Mouse (Mus musculus): Measurements from ENCODE around the gene Dynlt1b. TPM values are rescaled to one million over a fixed set of nuclear protein-coding genes. Genes with fewer than 3 reads are reported as not detected.
A peak's percentile ranks its signal among the peaks of the same experiment; 100 is the strongest.
"Not testable (repeated sequence)": the region's sequence is repeated elsewhere in the genome, so short reads cannot be mapped to it uniquely, and the experiment has no call there.

The Dynlt1b gene
- 38.4 and 42.7 TPM in 2 replicates for polyA plus RNA-seq (2012; ENCODE audit: insufficient read depth, insufficient read length, missing spikeins)

DNA sequence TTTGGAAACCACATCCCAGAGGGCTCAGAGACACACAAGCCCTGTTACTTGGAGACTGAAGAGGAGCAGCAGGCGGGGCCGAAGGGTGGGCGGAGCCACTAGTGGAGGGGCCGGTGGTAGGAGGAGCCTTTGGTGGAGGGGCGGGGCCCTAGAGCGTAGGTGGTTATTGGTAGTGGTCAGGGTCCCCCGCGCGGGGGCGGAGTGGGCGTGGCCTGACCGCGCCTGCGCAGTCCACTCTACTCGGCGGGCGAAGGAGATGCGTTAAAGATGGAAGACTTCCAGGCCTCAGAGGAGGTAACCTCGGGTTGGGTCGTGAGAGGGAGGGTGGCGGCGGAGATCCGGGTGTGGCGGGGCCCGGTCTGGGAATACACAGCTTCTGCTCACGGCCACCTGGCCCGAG is at the start of gene Dynlt1b:
Dynlt1b (plus strand) TSS at position 168 of the 400 bp plus-strand sequence.
- not testable (repeated sequence) for H3K4me1 ChIP-seq (ENCODE audit: control insufficient read depth, insufficient read depth, insufficient read length, low read length)
- H3K27ac ChIP-seq (replicated peaks; ENCODE audit: low read depth, low read length), result peak within 1 kb of the TSS; percentile 63
- peak within 1 kb of the TSS; percentile 49 for H3K4me3 ChIP-seq (ENCODE audit: insufficient read depth, low read depth, low read length)

DNA sequence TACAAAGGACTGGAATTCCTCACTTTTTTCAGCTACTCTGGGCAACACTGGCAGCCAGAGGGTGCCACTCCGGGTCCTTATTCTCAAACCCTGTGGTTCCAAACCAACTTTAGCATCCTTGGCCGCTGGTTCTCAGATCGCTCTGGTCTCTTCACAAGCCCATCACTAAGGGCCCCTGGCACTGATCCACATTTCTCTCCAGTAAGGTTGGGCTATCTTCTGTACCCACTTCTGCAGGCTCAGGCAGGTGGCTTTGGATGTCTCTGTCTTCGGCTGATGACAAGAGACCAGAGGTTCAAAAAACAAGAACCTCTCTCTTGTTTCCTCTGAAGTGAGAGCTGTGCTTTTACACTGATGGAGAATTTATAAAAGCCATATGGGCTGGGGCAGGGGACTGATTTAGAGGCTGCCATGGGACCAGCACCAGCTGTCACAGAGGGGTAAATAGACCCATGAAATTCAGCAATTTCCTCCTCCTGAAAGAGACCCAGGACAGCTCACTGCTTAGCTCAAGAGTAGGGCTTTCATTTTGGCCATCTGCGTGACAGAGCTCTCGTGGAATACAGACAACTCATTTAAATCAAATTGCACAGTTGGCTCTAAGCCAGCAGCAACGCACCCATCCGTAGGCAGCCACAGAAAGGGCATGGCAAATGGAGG is 49.6 kb upstream of the Dynlt1b start:
- H3K27ac ChIP-seq (replicated peaks; ENCODE audit: low read depth, low read length); H3K4me1 ChIP-seq (ENCODE audit: control insufficient read depth, insufficient read depth, insufficient read length, low read length); H3K4me3 ChIP-seq (ENCODE audit: insufficient read depth, low read depth, low read length): not testable (repeated sequence)

DNA sequence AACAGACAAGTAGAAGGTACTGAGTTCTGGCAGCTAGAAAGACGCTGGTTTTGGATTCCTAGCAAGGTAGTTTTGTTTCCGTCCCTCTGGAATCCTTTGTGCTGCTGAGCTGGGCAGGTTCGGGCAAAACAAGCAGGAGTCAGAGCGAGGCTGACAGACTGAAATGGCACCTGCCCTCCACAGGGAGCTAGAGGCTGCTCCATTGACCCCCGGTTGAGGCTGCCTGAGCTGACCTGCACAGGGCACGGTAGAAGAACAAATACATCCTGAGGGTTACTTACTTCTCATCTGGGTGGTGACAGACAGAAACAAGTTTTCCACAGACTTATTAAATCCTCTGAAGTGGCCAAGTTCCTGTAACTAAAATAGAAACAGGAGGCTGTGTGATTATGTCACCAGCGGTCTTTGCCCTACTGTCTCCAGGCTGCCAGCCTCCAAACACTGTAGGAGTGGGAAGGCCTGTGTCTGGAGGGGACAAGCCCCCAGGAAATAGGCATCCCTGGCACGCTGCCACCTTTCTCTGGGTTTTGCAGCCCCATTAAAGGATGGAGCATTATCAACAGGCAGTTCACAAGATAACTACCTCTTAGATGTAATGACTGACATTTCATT is 48.7 kb upstream of the Dynlt1b start:
- H3K4me3 ChIP-seq (ENCODE audit: insufficient read depth, low read depth, low read length); H3K4me1 ChIP-seq (ENCODE audit: control insufficient read depth, insufficient read depth, insufficient read length, low read length); H3K27ac ChIP-seq (replicated peaks; ENCODE audit: low read depth, low read length): not testable (repeated sequence)

DNA sequence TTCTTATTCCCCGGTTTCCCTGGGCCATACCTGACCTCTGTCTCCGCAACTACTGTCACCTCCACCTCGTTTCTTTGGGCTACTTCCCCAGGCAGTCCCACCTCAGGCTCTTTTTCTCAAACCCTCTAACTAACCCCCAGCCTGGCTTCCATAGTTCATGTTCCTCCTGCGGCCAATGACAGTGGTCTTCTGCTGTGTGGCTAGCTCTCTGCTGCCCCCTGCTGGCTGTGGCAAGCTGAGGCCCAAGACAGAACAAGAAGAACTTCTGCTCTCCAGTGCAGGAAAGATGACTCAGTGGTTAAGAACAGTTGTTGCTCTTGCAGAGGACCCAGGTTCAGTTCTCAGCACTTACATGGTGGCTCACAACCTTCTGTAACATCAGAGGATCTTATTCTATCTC is 43.0 kb upstream of the Dynlt1b start:
- H3K4me3 ChIP-seq (ENCODE audit: insufficient read depth, low read depth, low read length); H3K27ac ChIP-seq (replicated peaks; ENCODE audit: low read depth, low read length); H3K4me1 ChIP-seq (ENCODE audit: control insufficient read depth, insufficient read depth, insufficient read length, low read length): not testable (repeated sequence)

DNA sequence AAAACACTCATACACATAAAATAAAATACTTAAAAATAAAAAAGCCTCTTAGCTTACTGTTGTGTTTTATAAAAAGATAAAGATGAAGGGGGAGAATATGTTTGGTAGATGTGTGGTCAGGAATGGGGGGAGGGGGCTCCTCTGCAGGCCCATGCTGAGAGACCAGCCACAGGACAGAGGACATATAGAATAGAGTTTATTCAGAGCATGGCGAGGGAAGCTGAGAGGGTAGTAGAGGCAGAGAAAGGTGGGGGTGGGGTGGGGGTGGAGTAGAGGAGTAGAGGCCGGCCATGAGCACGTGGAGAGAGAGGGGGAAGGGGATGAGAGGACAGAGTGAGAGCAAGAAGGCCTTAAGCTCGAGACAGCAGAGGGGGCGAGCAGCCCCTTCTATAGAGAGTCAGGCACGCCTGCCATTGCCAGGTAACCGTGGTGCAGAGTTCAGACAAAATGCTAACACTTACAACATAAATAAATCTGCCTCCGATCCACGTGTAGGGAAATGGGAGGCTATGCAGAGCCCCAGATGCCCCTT is 42.5 kb upstream of the Dynlt1b start:
- not testable (repeated sequence) for H3K27ac ChIP-seq (replicated peaks; ENCODE audit: low read depth, low read length); H3K4me3 ChIP-seq (ENCODE audit: insufficient read depth, low read depth, low read length); H3K4me1 ChIP-seq (ENCODE audit: control insufficient read depth, insufficient read depth, insufficient read length, low read length)

DNA sequence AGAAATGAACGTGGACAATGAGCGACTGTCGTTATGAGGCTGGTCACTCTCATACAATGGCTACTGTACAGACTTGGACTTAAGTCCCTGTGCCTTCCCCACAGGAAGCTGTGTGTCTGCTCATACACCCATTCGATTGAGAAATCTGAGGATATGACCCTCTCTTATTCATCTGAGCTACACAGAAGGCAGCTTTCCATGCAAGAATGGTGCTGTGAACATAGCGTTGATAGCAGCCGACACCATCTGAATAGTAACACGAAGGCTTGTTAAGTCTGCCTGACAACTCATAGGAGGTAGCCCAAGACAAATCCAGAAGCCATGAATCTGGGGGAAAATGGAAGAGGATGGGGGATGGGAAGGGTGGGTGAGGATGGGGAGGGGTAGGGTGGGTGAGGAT is 40.4 kb upstream of the Dynlt1b start:
- H3K4me1 ChIP-seq (ENCODE audit: control insufficient read depth, insufficient read depth, insufficient read length, low read length); H3K27ac ChIP-seq (replicated peaks; ENCODE audit: low read depth, low read length); H3K4me3 ChIP-seq (ENCODE audit: insufficient read depth, low read depth, low read length): not testable (repeated sequence)

DNA sequence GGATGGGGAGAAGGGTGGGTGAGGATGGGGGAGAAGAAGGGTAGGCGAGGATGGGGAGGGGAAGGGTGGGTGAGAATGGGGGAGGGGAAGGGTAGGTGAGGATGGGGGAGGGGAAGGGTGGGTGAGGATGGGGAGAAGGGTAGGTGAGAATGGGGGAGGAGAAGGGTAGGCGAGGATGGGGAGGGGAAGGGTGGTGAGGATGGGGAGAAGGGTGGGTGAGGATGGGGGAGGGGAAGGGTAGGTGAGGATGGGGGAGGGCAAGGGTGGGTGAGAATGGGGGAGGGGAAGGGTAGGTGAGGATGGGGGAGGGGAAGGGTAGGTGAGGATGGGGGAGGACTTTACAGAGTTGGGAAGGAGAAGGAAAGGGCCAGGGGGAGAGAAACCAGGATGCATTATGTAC is 39.2 kb upstream of the Dynlt1b start:
- H3K27ac ChIP-seq (replicated peaks; ENCODE audit: low read depth, low read length); H3K4me3 ChIP-seq (ENCODE audit: insufficient read depth, low read depth, low read length); H3K4me1 ChIP-seq (ENCODE audit: control insufficient read depth, insufficient read depth, insufficient read length, low read length): not testable (repeated sequence)

DNA sequence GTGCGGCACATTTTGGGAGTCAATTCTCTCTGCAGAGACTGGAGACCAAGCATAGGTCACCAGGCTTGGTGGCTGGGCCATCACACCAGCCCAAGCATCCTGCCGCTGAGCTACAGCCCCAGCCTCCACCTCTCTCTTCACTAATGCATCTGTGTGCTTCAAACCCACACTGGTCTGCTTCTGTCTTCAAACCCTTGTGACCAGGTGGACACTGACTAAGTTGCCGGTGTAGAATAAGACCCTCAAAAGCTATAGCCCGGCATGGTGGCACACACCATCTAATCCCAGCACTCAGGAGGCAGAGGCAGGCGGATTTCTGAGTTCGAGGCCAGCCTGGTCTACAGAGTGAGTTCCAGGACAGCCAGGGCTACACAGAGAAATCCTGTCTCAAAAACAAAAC is 38.2 kb upstream of the Dynlt1b start:
- H3K27ac ChIP-seq (replicated peaks; ENCODE audit: low read depth, low read length); H3K4me1 ChIP-seq (ENCODE audit: control insufficient read depth, insufficient read depth, insufficient read length, low read length); H3K4me3 ChIP-seq (ENCODE audit: insufficient read depth, low read depth, low read length): not testable (repeated sequence)

DNA sequence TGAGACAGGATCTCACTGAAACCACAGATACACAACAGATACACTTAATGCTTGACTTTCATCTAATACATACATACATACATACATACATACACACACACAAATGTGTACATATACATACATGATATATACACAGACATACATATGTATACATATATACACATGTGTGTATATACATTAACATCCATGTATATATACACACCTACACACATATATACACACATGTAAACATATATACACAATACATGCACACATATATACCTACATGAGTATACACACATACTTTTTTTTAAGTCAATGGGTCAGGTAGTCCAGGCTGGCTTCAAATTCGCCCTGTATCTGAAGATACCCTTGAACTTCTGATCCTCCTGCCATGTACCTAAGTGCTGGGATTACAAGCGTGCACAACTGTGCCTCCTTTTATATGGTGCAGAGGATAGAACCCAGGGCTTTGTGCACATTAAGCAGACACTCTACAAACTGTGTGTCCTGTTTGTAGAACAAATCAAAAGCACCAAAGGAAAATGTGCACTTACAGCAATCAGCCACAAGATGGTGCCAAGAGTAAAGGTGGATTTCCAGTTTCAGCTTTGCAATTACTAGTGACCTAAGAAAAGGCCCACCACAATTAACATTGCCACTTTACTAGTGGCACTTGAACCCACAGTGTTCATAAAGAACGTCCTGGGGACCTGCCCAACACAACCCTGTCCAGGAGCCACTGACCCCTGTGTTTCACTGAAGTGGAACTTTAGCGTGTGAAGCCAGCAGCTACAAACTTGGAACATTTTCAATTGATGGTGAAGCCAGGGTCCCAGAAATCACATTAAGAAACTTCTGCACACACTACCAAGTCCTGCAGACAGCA is 37.2 kb upstream of the Dynlt1b start:
- H3K4me1 ChIP-seq (ENCODE audit: control insufficient read depth, insufficient read depth, insufficient read length, low read length); H3K27ac ChIP-seq (replicated peaks; ENCODE audit: low read depth, low read length); H3K4me3 ChIP-seq (ENCODE audit: insufficient read depth, low read depth, low read length): not testable (repeated sequence)

DNA sequence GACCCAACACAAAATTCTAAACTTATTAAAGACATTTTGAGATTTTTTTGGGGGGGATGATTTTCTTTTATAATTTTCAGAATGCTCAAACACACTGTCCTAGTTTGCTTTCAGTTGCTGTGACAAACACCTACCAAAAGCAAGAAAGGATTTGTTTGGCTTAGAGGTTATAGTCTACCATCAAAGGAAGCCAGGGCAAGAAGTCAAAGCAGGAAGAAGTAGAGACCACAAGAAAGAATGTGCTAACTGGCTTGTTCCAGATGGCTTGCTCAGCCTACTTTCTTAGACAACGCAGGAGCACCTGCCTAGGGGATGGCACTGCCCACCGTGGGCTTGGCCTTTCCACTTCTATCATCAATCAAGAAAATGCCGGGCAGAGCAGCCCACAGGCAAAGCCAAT is 31.8 kb upstream of the Dynlt1b start:
- H3K27ac ChIP-seq (replicated peaks; ENCODE audit: low read depth, low read length); H3K4me3 ChIP-seq (ENCODE audit: insufficient read depth, low read depth, low read length); H3K4me1 ChIP-seq (ENCODE audit: control insufficient read depth, insufficient read depth, insufficient read length, low read length): not testable (repeated sequence)

DNA sequence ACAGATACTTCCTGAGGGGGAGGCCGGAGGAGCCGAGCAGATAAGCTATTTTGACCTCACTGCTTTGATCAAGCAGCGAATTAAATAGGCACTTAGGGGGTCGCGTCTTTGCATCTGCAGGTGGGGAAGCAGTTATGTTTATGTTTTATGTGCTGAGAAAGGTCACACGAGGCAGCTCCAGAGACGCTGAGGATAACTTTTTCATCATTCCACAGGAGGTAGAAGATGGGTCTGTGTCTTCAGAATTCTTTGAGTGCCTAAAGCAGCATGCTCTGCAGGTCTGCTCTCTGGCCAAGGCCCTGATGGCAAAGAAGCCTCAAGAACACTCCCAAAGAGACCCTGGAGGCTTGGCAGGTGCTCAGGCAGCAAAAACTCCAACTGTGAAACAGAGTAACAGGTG is 31.1 kb upstream of the Dynlt1b start:
- not testable (repeated sequence) for H3K4me1 ChIP-seq (ENCODE audit: control insufficient read depth, insufficient read depth, insufficient read length, low read length); H3K27ac ChIP-seq (replicated peaks; ENCODE audit: low read depth, low read length); H3K4me3 ChIP-seq (ENCODE audit: insufficient read depth, low read depth, low read length)

DNA sequence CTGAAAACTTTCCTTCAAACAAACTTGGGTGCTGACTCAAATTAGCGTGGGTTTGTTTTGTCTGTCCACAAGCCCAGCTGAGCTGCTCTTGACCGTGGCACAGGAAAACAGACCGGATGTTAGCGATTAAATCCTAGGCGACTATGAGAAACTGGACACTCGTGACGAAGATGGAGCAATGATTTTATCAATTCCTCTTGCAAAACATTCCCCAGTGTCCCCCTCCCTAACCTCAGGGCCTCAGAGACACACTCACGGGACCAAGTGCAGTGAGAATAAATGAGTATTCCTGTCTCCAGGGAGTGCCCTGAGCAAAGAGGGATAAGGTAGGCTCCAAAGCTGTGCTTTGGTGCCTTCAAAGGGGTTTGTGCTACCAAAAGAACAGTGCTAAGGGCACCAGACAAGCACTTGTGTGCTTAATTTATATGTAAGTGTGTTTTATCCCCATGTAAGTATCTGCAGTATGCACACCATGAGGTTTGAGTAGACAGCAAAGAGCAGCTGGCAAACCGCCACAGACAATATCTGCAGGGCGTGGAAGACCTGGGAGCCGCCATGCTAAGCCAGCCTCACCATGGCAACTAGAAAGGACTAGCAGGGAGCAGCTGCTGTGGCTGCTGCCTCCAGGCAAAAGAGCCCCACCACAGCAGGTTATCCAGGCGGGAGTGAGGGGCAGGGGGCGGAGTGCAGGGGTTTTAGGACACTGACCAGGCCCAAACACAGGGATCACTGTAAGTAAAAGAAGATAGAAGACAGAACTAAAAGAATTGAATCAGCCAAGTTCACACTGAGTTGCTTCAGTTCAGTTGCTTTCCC is 30.4 kb upstream of the Dynlt1b start:
- H3K27ac ChIP-seq (replicated peaks; ENCODE audit: low read depth, low read length); H3K4me3 ChIP-seq (ENCODE audit: insufficient read depth, low read depth, low read length); H3K4me1 ChIP-seq (ENCODE audit: control insufficient read depth, insufficient read depth, insufficient read length, low read length): not testable (repeated sequence)

DNA sequence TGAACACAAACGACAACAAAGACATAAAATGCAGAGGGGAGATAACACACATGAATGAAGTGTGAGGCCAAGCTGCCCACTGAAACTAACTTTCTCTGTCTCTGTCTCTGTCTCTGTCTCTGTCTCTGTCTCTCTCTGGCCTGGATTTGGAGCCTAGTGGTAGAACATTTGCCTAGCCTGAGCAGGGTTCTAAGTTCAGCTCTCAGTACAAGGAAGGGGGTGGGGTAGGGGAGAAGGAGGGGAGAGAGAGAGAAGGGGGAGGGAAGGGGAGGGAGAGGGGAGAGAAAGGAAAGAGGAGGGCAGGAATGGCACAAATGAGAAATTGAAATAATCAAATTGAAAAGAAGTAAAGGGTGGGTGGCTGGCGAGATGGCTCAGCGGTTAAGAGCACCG is 29.8 kb upstream of the Dynlt1b start:
- H3K27ac ChIP-seq (replicated peaks; ENCODE audit: low read depth, low read length); H3K4me1 ChIP-seq (ENCODE audit: control insufficient read depth, insufficient read depth, insufficient read length, low read length); H3K4me3 ChIP-seq (ENCODE audit: insufficient read depth, low read depth, low read length): not testable (repeated sequence)

DNA sequence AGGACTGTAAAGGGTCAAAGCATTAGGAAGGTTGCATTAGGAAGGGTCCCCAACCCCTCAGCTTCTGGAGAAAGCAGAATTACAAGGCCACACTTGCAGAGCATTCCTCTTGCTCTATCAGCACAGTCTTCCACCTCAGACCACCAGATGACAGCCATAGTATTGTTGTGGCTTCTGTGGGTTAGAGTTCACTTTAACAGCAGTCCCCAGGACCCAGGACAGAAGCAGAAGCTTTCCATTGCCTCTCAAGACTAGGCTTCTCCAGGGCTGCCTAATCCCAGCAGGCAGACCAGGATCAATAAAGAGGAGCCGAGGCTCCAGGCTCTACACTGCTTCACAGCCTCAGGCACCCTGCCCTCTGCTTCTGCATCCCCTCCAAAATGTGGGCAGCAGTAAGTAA is 25.4 kb upstream of the Dynlt1b start:
- H3K4me1 ChIP-seq (ENCODE audit: control insufficient read depth, insufficient read depth, insufficient read length, low read length); H3K27ac ChIP-seq (replicated peaks; ENCODE audit: low read depth, low read length); H3K4me3 ChIP-seq (ENCODE audit: insufficient read depth, low read depth, low read length): not testable (repeated sequence)

DNA sequence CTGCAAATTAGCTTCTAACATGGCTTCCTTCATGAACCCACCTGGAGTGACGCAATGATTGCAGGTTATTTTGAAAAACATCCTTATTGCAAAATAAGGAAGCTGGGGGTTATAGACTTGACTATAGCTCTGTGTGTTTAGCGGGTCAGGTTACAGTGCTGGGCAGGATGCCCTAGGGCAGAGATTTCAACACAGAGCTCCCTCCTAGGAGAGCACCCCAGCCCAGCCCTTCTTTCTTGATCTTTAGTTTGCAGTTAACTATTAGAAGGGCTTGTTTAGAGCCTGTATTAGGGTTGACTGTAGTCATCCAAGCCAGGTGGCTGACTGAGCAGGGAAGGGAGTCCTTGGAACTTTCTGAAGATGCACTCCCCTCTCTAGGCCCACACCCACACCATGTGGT is 22.9 kb upstream of the Dynlt1b start:
- H3K4me3 ChIP-seq (ENCODE audit: insufficient read depth, low read depth, low read length); H3K4me1 ChIP-seq (ENCODE audit: control insufficient read depth, insufficient read depth, insufficient read length, low read length); H3K27ac ChIP-seq (replicated peaks; ENCODE audit: low read depth, low read length): not testable (repeated sequence)

Data from brown adipose tissue, adult 24 weeks (tissue).